Mouse (Mus musculus): ENCODE data around the gene Akap8l.

DNA sequence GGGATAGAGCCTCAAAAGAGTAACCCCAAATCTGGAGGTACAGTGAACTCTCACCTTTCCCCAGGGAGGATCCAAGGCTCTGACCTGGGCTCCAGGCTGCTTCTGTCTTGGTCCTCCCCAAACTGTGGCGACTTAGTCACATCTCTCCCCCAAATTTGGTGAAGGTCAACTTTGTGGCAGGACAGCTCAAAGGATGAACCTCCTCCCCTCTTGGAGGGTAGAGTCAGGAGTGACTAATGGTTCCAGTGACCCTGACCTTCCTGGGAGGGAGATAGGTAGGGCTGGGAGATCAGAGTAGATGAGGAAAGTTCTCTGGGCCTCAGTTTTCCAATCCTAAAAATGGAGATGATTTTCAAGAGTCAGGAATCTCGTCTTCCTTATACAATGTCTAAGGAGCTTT, 28.4 kb upstream of the Akap8l start:
- TF ChIP-seq GATA1 (IDR thresholded peaks at IDR 0.05; ENCODE audit: borderline replicate concordance, low read length) = no peak
- no peak for TF ChIP-seq POLR2AphosphoS5 (IDR thresholded peaks at IDR 0.05; ENCODE audit: insufficient replicate concordance, low read depth, low read length)
- no peak for TF ChIP-seq CTCF (IDR thresholded peaks at IDR 0.05; ENCODE audit: low read depth, low read length)
